Mouse (Mus musculus) thymus, postnatal 10 days (tissue): Measurements from ENCODE around the gene Neil1.

Experiments
- DNase-seq, 2 experiments: peaks; one replicate each; pipeline ENCODE4 v3.0.0; 2021; ENCODE audit warnings: low spot score in 2 of 2

Gene Neil1

DNA sequence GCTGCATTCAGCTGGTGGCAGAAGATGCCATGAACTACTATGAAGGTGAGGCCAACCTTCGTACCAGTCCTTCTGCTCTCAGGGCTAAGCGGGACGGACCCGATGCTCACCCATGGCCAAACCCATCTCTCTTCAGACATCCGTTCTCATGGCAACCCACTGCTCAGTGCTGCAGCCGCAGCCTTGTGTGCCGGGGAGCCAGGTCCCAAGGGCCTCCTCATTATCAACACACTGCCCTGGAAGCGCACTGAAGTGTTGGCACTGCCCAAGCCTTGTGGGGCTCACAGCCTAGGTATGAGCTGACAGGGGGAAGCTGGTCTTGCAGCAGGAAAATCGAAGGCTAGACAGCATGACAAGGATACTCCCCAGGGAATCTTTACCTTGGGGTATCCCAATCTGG is 9.0 kb downstream of the Neil1 start:
- no peak for DNase-seq

GRCm38 (mm10) chr9:57138507-57138906 is 9.6 kb downstream of the Neil1 start:
- DNase-seq: no peak

- DNase-seq: no peak
These were observed 10.3 kb downstream of the Neil1 start for GRCm38 (mm10) chr9:57137777-57138176.

GRCm38 (mm10) chr9:57137246-57137645 is 10.9 kb downstream of the Neil1 start:
- no peak for DNase-seq

DNA sequence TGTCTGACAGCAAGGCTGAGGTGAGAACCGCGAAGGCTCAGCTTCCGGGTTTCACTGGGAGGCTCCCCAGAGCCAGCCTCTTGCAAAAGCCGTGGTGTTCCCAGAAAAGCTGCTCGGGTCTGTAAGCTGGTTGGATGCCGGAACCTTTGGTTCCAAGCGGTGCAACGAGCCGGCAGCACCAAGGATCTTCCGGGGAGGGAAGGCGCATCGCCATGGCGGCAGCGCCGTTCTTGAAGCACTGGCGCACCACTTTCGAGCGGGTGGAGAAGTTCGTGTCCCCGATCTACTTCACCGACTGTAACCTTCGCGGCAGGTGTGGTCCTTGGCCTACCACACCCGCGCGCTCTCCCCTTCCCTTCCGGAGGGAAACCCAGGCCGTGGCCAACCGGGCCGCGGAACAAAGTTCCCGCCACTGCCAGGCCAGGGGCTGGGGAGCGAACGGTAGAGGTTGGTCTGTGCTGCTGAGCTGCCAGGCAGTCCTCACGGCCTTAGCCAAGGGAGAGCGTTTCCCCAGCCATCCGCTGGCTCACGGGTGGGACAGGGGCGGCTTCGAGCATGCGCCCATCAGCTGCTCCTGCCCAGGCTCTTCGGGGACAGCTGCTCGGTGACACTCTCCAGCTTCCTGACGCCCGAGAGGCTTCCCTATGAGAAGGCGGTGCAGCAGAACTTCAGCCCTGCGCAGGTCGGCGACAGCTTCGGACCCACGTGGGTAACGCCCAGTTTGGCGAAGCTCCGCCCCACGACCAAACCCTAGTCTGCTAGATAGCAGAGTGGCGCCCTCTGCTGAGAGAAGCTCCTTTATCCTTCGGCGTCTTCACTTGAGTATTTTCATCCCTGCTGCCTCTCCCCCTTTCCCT is 17.3 kb downstream of the Neil1 start, which contains the start of gene Man2c1:
Man2c1 (plus strand) TSS at position 114 of the 857 bp plus-strand sequence.
- peak; percentile 89 to 93 for DNase-seq

GRCm38 (mm10) chr9:57129641-57130040 is 18.5 kb downstream of the Neil1 start:
- DNase-seq: no peak

DNA sequence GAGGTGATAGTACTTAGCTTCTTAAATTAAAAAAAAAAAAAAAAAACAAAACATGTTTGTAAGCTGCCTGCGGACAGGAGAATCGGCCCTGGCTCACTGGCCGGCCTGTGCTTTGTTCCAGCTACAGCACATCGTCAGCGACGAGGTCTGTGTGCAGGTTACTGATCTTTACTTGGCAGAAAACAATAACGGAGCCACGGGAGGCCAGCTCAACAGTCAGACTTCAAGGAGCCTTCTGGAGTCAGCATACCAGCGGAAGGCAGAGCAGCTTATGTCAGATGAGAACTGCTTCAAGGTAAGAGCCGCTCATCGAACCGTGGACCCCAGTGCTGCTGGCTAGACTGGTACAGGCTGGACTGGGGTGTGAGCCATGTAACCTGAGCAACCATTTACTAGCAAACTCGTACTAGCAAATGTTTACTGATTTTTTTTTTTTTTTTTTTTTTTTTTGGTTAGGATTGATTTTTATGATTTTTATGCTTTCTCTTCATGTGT is 30.8 kb downstream of the Neil1 start:
- DNase-seq: no peak
